Mouse (Mus musculus): Measurements from ENCODE around the gene Npc1l1.

Npc1l1 gene

DNA sequence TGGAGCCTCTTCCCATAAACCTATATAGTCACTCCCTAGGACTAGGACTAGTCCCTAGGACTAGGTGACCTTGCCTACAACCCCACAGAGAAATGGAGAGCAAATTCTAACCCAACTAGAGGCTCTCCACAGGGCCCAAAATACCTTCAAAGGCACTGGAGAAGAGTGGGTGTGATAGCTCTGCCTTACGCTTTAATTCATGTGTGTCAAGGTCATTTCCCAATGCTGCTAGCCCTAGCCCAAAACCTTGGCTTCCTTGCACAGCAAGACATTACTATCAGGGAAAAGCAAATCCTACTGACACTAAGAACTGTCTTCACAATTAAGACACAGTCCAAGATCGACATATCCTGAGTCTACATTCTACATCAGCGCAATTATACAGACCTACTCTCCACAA, 66.9 kb downstream of the Npc1l1 start:
- no peak for DNase-seq (ENCODE audit: low spot score in 2 of 2)

DNA sequence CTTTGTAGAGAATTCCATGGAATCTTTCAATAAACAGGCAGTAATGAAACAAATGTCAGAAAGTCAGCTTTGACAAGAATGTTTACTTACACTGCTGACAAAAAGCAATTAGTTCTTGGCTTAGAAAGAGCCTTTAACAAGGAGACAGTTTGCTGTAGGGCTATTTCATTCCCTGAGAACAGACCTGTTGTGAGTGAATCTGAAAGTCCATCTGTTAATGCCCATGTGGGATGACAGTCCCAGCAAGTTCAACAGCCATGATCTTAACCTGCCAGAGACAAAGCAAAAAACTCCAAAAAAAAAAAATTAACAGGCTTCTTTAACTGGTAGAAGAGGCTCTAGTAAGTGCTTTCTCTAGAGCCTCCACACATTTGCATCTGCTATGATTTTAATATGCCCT, 68.4 kb downstream of the Npc1l1 start:
- DNase-seq (ENCODE audit: low spot score in 2 of 2): no peak

Measured in right cerebral cortex, postnatal 36 days (tissue).